Mouse (Mus musculus): Measurements from ENCODE around the gene Chchd10. TPM values are rescaled to one million over a fixed set of nuclear protein-coding genes. Genes with fewer than 3 reads are reported as not detected.

Gene Chchd10
- polyA plus RNA-seq, 1 experiment from 2014 or later = 347 TPM

- Histone ChIP-seq H3K36me3 (ENCODE audit: insufficient read depth, low read length) (no peaks in the 10 kb centered on the region), H3K4me2 (replicated peaks; ENCODE audit: low read depth, low read length) (no peak overlapping the region)
- ATAC-seq = peak; percentile 55
Measured at GRCm38 (mm10) chr10:75919026-75919425, 13.9 kb upstream of the Chchd10 start.

GRCm38 (mm10) chr10:75921026-75921725 is 11.8 kb upstream of the Chchd10 start, which contains the start of gene Smarcb1:
Gene Smarcb1 (minus strand): TSS chr10:75921617.
- no peaks in the 10 kb centered on the region for H3K9me3 ChIP-seq (ENCODE audit: low read length)
- peak within 1 kb of the TSS; percentile 98 for H3K4me3 ChIP-seq (ENCODE audit: low read depth, low read length)
- no peaks in the 10 kb centered on the region for H3K36me3 ChIP-seq (ENCODE audit: insufficient read depth, low read length)
- under 1% methylated on average over 69 of the region's 76 CpGs for WGBS
- peaks cover 21% of the 10 kb centered on the region; the same call in 1 of the 2 replicates for H3K4me1 ChIP-seq (ENCODE audit: insufficient read depth, low read depth, low read length)
- ATAC-seq (peak; percentile 91), DNase-seq (ENCODE audit: low spot score) (peak; percentile 99)
- H3K4me2 ChIP-seq (replicated peaks; ENCODE audit: low read depth, low read length) = peak within 1 kb of the TSS; percentile 86
- H3K27ac ChIP-seq (ENCODE audit: low read length) = peak within 1 kb of the TSS; percentile 94
- TF ChIP-seq EP300 (IDR thresholded peaks at IDR 0.05) = no peak
- no peak for TF ChIP-seq CTCF (IDR thresholded peaks at IDR 0.05)
- no peaks in the 10 kb centered on the region for H3K27me3 ChIP-seq (replicated peaks; ENCODE audit: insufficient read depth, low read length)
- H3K9ac ChIP-seq (replicated peaks; ENCODE audit: low read depth) = peak within 1 kb of the TSS; percentile 76

More at GRCm38 (mm10) chr10:75919026-75919425, 13.9 kb upstream of the Chchd10 start:
- H3K27ac ChIP-seq (ENCODE audit: low read length) = peak overlapping the region; percentile 43
- peaks cover 21% of the 10 kb centered on the region; the same call in 1 of the 2 replicates for H3K4me1 ChIP-seq (ENCODE audit: insufficient read depth, low read depth, low read length)
- peak; percentile 78 for DNase-seq (ENCODE audit: low spot score)
- TF ChIP-seq CTCF (IDR thresholded peaks at IDR 0.05) = no peak
- peak; percentile 85 for TF ChIP-seq EP300 (IDR thresholded peaks at IDR 0.05)
- no peaks in the 10 kb centered on the region for H3K9me3 ChIP-seq (ENCODE audit: low read length)
- H3K4me3 ChIP-seq (ENCODE audit: low read depth, low read length) = no peak overlapping the region
- no peaks in the 10 kb centered on the region for H3K27me3 ChIP-seq (replicated peaks; ENCODE audit: insufficient read depth, low read length)
- H3K9ac ChIP-seq (replicated peaks; ENCODE audit: low read depth) = no peak overlapping the region
- WGBS = 44% methylated on average over 5 of the region's 5 CpGs

GRCm38 (mm10) chr10:75921726-75922560 is 11.0 kb upstream of the Chchd10 start:
- WGBS = 3% methylated on average over 22 of the region's 22 CpGs
- ATAC-seq (peak; percentile 12; the same call in 1 of the 2 replicates), DNase-seq (ENCODE audit: low spot score) (peak; percentile 60)
- H3K27ac ChIP-seq (ENCODE audit: low read length) = peak overlapping the region; percentile 94
- H3K27me3 ChIP-seq (replicated peaks; ENCODE audit: insufficient read depth, low read length) = no peaks in the 10 kb centered on the region
- peak overlapping the region; percentile 98 for H3K4me3 ChIP-seq (ENCODE audit: low read depth, low read length)
- TF ChIP-seq EP300 (IDR thresholded peaks at IDR 0.05) = no peak
- TF ChIP-seq CTCF (IDR thresholded peaks at IDR 0.05) = no peak
- no peaks in the 10 kb centered on the region for H3K36me3 ChIP-seq (ENCODE audit: insufficient read depth, low read length)
- peaks cover 21% of the 10 kb centered on the region; the same call in 1 of the 2 replicates for H3K4me1 ChIP-seq (ENCODE audit: insufficient read depth, low read depth, low read length)
- peak overlapping the region; percentile 86 for H3K4me2 ChIP-seq (replicated peaks; ENCODE audit: low read depth, low read length)
- no peaks in the 10 kb centered on the region for H3K9me3 ChIP-seq (ENCODE audit: low read length)
- peak overlapping the region; percentile 76 for H3K9ac ChIP-seq (replicated peaks; ENCODE audit: low read depth)

GRCm38 (mm10) chr10:75924324-75924723 is 8.6 kb upstream of the Chchd10 start:
- TF ChIP-seq CTCF (IDR thresholded peaks at IDR 0.05) (peak; percentile 60), EP300 (IDR thresholded peaks at IDR 0.05) (no peak)
- H3K36me3 ChIP-seq (ENCODE audit: insufficient read depth, low read length) = 0 out of 2 replicates have a peak, but pooled peaks cover 5% of the 10 kb centered on the region
- 54% methylated on average over 2 of the region's 2 CpGs for WGBS
- H3K4me1 ChIP-seq (ENCODE audit: insufficient read depth, low read depth, low read length) = peaks cover 12% of the 10 kb centered on the region; the same call in 1 of the 2 replicates
- no peak overlapping the region for H3K4me3 ChIP-seq (ENCODE audit: low read depth, low read length)
- no peak overlapping the region for H3K4me2 ChIP-seq (replicated peaks; ENCODE audit: low read depth, low read length)
- no peak for ATAC-seq
- no peak for DNase-seq (ENCODE audit: low spot score)
- H3K9ac ChIP-seq (replicated peaks; ENCODE audit: low read depth) = no peak overlapping the region
- H3K9me3 ChIP-seq (ENCODE audit: low read length) = no peaks in the 10 kb centered on the region
- H3K27me3 ChIP-seq (replicated peaks; ENCODE audit: insufficient read depth, low read length) = no peaks in the 10 kb centered on the region
- H3K27ac ChIP-seq (ENCODE audit: low read length) = no peak overlapping the region

- H3K4me2 ChIP-seq (replicated peaks; ENCODE audit: low read depth, low read length) = no peak overlapping the region
- no peaks in the 10 kb centered on the region for H3K9me3 ChIP-seq (ENCODE audit: low read length)
- no peak overlapping the region for H3K27ac ChIP-seq (ENCODE audit: low read length)
- ATAC-seq = no peak
- 0 out of 2 replicates have a peak, but pooled peaks cover under 1% of the 10 kb centered on the region for H3K27me3 ChIP-seq (replicated peaks; ENCODE audit: insufficient read depth, low read length)
- H3K36me3 ChIP-seq (ENCODE audit: insufficient read depth, low read length) = 0 out of 2 replicates have a peak, but pooled peaks cover 5% of the 10 kb centered on the region
- DNase-seq (ENCODE audit: low spot score) = no peak
- no peak overlapping the region for H3K4me3 ChIP-seq (ENCODE audit: low read depth, low read length)
- H3K4me1 ChIP-seq (ENCODE audit: insufficient read depth, low read depth, low read length) = peaks cover 5% of the 10 kb centered on the region; the same call in 1 of the 2 replicates
- TF ChIP-seq EP300 (IDR thresholded peaks at IDR 0.05) (no peak), CTCF (IDR thresholded peaks at IDR 0.05) (no peak)
- WGBS = 66% methylated on average over 13 of the region's 13 CpGs
- no peak overlapping the region for H3K9ac ChIP-seq (replicated peaks; ENCODE audit: low read depth)
Measured at GRCm38 (mm10) chr10:75926396-75926795, 6.5 kb upstream of the Chchd10 start.

- peak; percentile 86 for ATAC-seq
- Histone ChIP-seq H3K4me2 (replicated peaks; ENCODE audit: low read depth, low read length) (peak overlapping the region; percentile 94), H3K9ac (replicated peaks; ENCODE audit: low read depth) (no peak overlapping the region), H3K4me1 (ENCODE audit: insufficient read depth, low read depth, low read length) (peaks cover 12% of the 10 kb centered on the region; the same call in 1 of the 2 replicates), H3K27ac (ENCODE audit: low read length) (peak overlapping the region; percentile 62; the same call in 1 of the 2 replicates), H3K9me3 (ENCODE audit: low read length) (no peaks in the 10 kb centered on the region), H3K36me3 (ENCODE audit: insufficient read depth, low read length) (0 out of 2 replicates have a peak, but pooled peaks cover 5% of the 10 kb centered on the region), H3K4me3 (ENCODE audit: low read depth, low read length) (no peak overlapping the region), H3K27me3 (replicated peaks; ENCODE audit: insufficient read depth, low read length) (0 out of 2 replicates have a peak, but pooled peaks cover 5% of the 10 kb centered on the region)
- WGBS = 10% methylated on average over 6 of the region's 6 CpGs
- TF ChIP-seq EP300 (IDR thresholded peaks at IDR 0.05) = peak; percentile 73
- no peak for TF ChIP-seq CTCF (IDR thresholded peaks at IDR 0.05)
- peak; percentile 88 for DNase-seq (ENCODE audit: low spot score)
Measured at GRCm38 (mm10) chr10:75930304-75930703, 2.6 kb upstream of the Chchd10 start.

All from lung, postnatal 0 days (tissue).